Mouse (Mus musculus): ENCODE measurements at regions not wholly inside any gene's neighbourhood (a gene's known extent, or its start where the extent isn't known, plus 50 kb on each side); places are given as distances from the start of the nearest gene placed in this dataset.

- no peak for DNase-seq (ENCODE audit: low spot score)
These were observed 53.3 kb upstream of the Tgfbr2 start for GRCm38 (mm10) chr9:116228443-116228842.

DNA sequence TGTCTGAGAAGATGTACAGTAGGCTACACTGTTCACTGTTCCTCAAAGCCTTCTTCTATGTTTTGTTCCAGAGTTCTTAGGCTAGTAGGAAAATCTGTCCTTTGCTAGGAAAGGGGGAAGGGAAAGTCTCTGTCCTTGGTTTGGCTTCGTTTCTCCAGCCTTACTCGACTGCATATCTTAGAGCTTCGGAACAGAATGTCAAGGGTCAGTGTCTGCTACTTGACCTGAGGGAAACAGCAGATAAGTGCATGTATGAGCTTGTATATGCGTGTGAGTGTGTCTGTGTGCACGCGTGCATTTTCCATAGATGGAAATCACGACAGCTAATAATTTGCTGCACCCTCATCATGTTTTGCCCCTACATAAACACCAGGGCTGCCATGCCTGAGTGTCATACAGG, 52.6 kb upstream of the Tgfbr2 start:
- DNase-seq (ENCODE audit: low spot score): no peak

Measured in layer of hippocampus, adult 9-10 months (tissue).